Mouse (Mus musculus): ENCODE results near the gene Thap8.

- TF ChIP-seq CTCF (IDR thresholded peaks at IDR 0.05; ENCODE audit: control insufficient read depth, insufficient read depth, insufficient replicate concordance, low read depth, low read length): no peak
- no peak for TF ChIP-seq POLR2A (IDR thresholded peaks at IDR 0.05; ENCODE audit: control insufficient read depth, low read depth, low read length)
These were observed 1.6 kb downstream of the Thap8 start for GRCm38 (mm10) chr7:30281522-30281921.
